Mouse (Mus musculus): ENCODE measurements around the gene Grb7. TPM values are rescaled to one million over a fixed set of nuclear protein-coding genes. Genes with fewer than 3 reads are reported as not detected.

Gene Grb7
- total and polyA plus RNA-seq, 3 experiments, result 0.11 to 0.72 (median 0.31) TPM

GRCm38 (mm10) chr11:98475630-98476433 lies 29.6 kb downstream of the Grb7 start:
- Histone ChIP-seq H3K27me3 (ENCODE audit: control insufficient read depth, insufficient read depth, low read length) (no peaks in the 10 kb centered on the region; the same call in 1 of the 2 replicates), H3K79me2 (replicated peaks; ENCODE audit: control insufficient read depth, insufficient read depth, low read length) (no peaks in the 10 kb centered on the region), H3K36me3 (ENCODE audit: control insufficient read depth, insufficient read depth, low read length) (no peaks in the 10 kb centered on the region), H3K4me3 (no peak overlapping the region), H3K9ac (ENCODE audit: low read depth, low read length) (no peak overlapping the region), H3K4me1 (ENCODE audit: control insufficient read depth, insufficient read depth, low read length) (no peaks in the 10 kb centered on the region), H3K27ac (no peak overlapping the region)
- no peak for DNase-seq
- intact Hi-C loops (cut with DNase I), result no loop called here
- TF ChIP-seq EP300 (IDR thresholded peaks at IDR 0.05; ENCODE audit: insufficient read depth, low read depth, low read length) (no peak), CTCF (IDR thresholded peaks at IDR 0.05) (no peak), POLR2A (IDR thresholded peaks at IDR 0.05; ENCODE audit: insufficient read depth, low read depth, low read length) (no peak)
- WGBS, result 87% methylated on average over 9 of the region's 9 CpGs

GRCm38 (mm10) chr11:98476434-98476807 lies 30.2 kb downstream of the Grb7 start:
- intact Hi-C loops (cut with DNase I), result no loop called here
- Histone ChIP-seq H3K9ac (ENCODE audit: low read depth, low read length) (no peak overlapping the region), H3K36me3 (ENCODE audit: control insufficient read depth, insufficient read depth, low read length) (no peaks in the 10 kb centered on the region), H3K27me3 (ENCODE audit: control insufficient read depth, insufficient read depth, low read length) (no peaks in the 10 kb centered on the region), H3K4me3 (no peak overlapping the region), H3K27ac (no peak overlapping the region), H3K79me2 (replicated peaks; ENCODE audit: control insufficient read depth, insufficient read depth, low read length) (no peaks in the 10 kb centered on the region), H3K4me1 (ENCODE audit: control insufficient read depth, insufficient read depth, low read length) (no peaks in the 10 kb centered on the region)
- WGBS, result 62% methylated on average over 4 of the region's 4 CpGs
- TF ChIP-seq CTCF (IDR thresholded peaks at IDR 0.05) (no peak), POLR2A (IDR thresholded peaks at IDR 0.05; ENCODE audit: insufficient read depth, low read depth, low read length) (no peak), EP300 (IDR thresholded peaks at IDR 0.05; ENCODE audit: insufficient read depth, low read depth, low read length) (no peak)
- DNase-seq, result no peak

GRCm38 (mm10) chr11:98477011-98477701 lies 31.0 kb downstream of the Grb7 start:
- no peaks in the 10 kb centered on the region for H3K27me3 ChIP-seq (ENCODE audit: control insufficient read depth, insufficient read depth, low read length)
- no peak for DNase-seq
- no peaks in the 10 kb centered on the region for H3K36me3 ChIP-seq (ENCODE audit: control insufficient read depth, insufficient read depth, low read length)
- H3K27ac ChIP-seq, result no peak overlapping the region
- TF ChIP-seq POLR2A (IDR thresholded peaks at IDR 0.05; ENCODE audit: insufficient read depth, low read depth, low read length) (no peak), CTCF (IDR thresholded peaks at IDR 0.05) (no peak), EP300 (IDR thresholded peaks at IDR 0.05; ENCODE audit: insufficient read depth, low read depth, low read length) (no peak)
- intact Hi-C loops (cut with DNase I), result no loop called here
- no peaks in the 10 kb centered on the region for H3K79me2 ChIP-seq (replicated peaks; ENCODE audit: control insufficient read depth, insufficient read depth, low read length)
- H3K4me1 ChIP-seq (ENCODE audit: control insufficient read depth, insufficient read depth, low read length), result no peaks in the 10 kb centered on the region
- H3K9ac ChIP-seq (ENCODE audit: low read depth, low read length), result no peak overlapping the region
- WGBS, result 60% methylated on average over 14 of the region's 14 CpGs
- H3K4me3 ChIP-seq, result no peak overlapping the region

- intact Hi-C loops (cut with DNase I), result no loop called here
- H3K4me3 ChIP-seq, result no peak overlapping the region
- no peaks in the 10 kb centered on the region for H3K4me1 ChIP-seq (ENCODE audit: control insufficient read depth, insufficient read depth, low read length)
- no peak for TF ChIP-seq EP300 (IDR thresholded peaks at IDR 0.05; ENCODE audit: insufficient read depth, low read depth, low read length)
- TF ChIP-seq CTCF (IDR thresholded peaks at IDR 0.05), result no peak
- TF ChIP-seq POLR2A (IDR thresholded peaks at IDR 0.05; ENCODE audit: insufficient read depth, low read depth, low read length), result no peak
- H3K27me3 ChIP-seq (ENCODE audit: control insufficient read depth, insufficient read depth, low read length), result no peaks in the 10 kb centered on the region
- H3K9ac ChIP-seq (ENCODE audit: low read depth, low read length), result no peak overlapping the region
- H3K36me3 ChIP-seq (ENCODE audit: control insufficient read depth, insufficient read depth, low read length), result no peaks in the 10 kb centered on the region
- DNase-seq, result no peak
- no peaks in the 10 kb centered on the region for H3K79me2 ChIP-seq (replicated peaks; ENCODE audit: control insufficient read depth, insufficient read depth, low read length)
- 58% methylated on average over 13 of the region's 13 CpGs for WGBS
- H3K27ac ChIP-seq, result no peak overlapping the region
These were observed 33.1 kb downstream of the Grb7 start for GRCm38 (mm10) chr11:98479026-98479939.

- Histone ChIP-seq H3K27ac (no peak overlapping the region), H3K27me3 (ENCODE audit: control insufficient read depth, insufficient read depth, low read length) (no peaks in the 10 kb centered on the region), H3K4me1 (ENCODE audit: control insufficient read depth, insufficient read depth, low read length) (no peaks in the 10 kb centered on the region), H3K36me3 (ENCODE audit: control insufficient read depth, insufficient read depth, low read length) (no peaks in the 10 kb centered on the region), H3K79me2 (replicated peaks; ENCODE audit: control insufficient read depth, insufficient read depth, low read length) (no peaks in the 10 kb centered on the region), H3K9ac (ENCODE audit: low read depth, low read length) (no peak overlapping the region), H3K4me3 (no peak overlapping the region)
- 79% methylated on average over 12 of the region's 12 CpGs for WGBS
- TF ChIP-seq POLR2A (IDR thresholded peaks at IDR 0.05; ENCODE audit: insufficient read depth, low read depth, low read length) (no peak), CTCF (IDR thresholded peaks at IDR 0.05) (no peak), EP300 (IDR thresholded peaks at IDR 0.05; ENCODE audit: insufficient read depth, low read depth, low read length) (no peak)
- intact Hi-C loops (cut with DNase I), result no loop called here
- no peak for DNase-seq
These were observed 33.8 kb downstream of the Grb7 start for GRCm38 (mm10) chr11:98479940-98480497.

All from heart, adult 2 months (tissue).